Mouse (Mus musculus): Measurements from ENCODE around the gene Nkd1. TPM values are rescaled to one million over a fixed set of nuclear protein-coding genes. Genes with fewer than 3 reads are reported as not detected.

The Nkd1 gene
- polyA plus RNA-seq, 1 experiment = 2.1 TPM

DNA sequence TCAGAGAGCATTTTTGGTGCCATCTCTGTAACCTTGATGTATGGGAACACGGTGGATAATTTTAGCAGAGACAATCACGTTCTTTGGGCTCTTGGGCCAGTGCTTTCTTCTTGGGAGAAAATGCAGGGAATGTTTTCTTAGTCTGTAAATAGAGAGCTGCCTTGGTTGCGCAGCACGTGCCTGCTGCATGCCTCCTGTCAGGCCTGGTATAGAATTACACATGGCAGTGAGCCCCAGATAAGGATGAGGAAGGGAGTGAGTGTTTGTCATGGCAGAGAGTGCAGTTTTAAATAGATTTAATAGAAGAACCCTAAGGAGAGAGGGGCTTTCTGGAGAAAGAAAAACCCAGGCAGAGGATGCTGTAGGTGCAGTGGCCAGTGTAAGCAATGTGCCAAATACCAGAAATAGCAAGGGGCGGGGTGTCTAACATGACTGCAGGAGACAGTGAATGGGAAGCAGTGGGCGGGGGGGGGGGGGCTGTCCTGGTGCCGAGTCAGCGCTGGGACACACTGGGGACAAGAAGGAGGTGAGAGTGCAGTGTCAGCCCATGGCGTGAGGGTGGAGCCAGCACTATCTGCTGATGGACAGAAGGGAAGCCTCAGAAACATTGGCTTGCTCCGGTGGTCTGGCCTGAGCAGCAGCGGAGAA lies 43.2 kb downstream of the Nkd1 start:
- H3K27ac ChIP-seq (ENCODE audit: insufficient read depth, low read length) = no peak overlapping the region
- H3K4me3 ChIP-seq (ENCODE audit: low read depth, low read length) = no peak overlapping the region
- H3K27me3 ChIP-seq (ENCODE audit: control insufficient read depth, insufficient read depth, low read length, poor library complexity, severe bottlenecking) = no peaks in the 10 kb centered on the region
- no peaks in the 10 kb centered on the region for H3K9me3 ChIP-seq (replicated peaks; ENCODE audit: control insufficient read depth, insufficient read depth, low read length, poor library complexity, severe bottlenecking)
- no peak for TF ChIP-seq EP300 (IDR thresholded peaks at IDR 0.05; ENCODE audit: insufficient read depth, low read depth, low read length)
- TF ChIP-seq POLR2A (IDR thresholded peaks at IDR 0.05; ENCODE audit: insufficient read depth, low read length) = no peak
- no peak for TF ChIP-seq CTCF (IDR thresholded peaks at IDR 0.05; ENCODE audit: low read depth, low read length)
- H3K4me1 ChIP-seq (ENCODE audit: control insufficient read depth, insufficient read depth, low read length) = no peaks in the 10 kb centered on the region
- no peaks in the 10 kb centered on the region for H3K36me3 ChIP-seq (ENCODE audit: control insufficient read depth, insufficient read depth, low read length, poor library complexity, severe bottlenecking)
- no peak overlapping the region for H3K9ac ChIP-seq (ENCODE audit: low read depth, poor library complexity, severe bottlenecking)

DNA sequence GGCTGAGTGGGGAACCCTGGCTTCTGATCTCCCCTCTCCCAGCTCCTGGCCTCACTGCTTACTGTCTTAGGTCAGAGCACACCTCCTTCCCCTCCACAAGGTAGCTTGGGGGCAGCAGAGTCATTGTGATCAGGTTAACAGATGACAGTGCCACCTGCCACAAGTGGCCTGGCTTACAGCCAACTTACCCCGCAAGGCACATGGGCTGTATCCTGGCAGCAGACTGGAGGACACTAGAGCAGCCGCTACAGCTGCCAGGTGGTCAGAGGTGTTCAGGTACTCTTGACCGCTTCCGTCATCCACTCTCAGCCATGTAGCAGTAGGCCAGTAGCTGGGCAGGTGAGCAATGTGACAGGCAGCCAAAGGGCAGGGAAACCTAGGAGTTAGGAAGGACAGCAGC lies 45.0 kb downstream of the Nkd1 start:
- Histone ChIP-seq H3K27me3 (ENCODE audit: control insufficient read depth, insufficient read depth, low read length, poor library complexity, severe bottlenecking) (no peaks in the 10 kb centered on the region), H3K4me3 (ENCODE audit: low read depth, low read length) (no peak overlapping the region), H3K4me1 (ENCODE audit: control insufficient read depth, insufficient read depth, low read length) (no peaks in the 10 kb centered on the region), H3K27ac (ENCODE audit: insufficient read depth, low read length) (no peak overlapping the region), H3K36me3 (ENCODE audit: control insufficient read depth, insufficient read depth, low read length, poor library complexity, severe bottlenecking) (no peaks in the 10 kb centered on the region), H3K9me3 (replicated peaks; ENCODE audit: control insufficient read depth, insufficient read depth, low read length, poor library complexity, severe bottlenecking) (no peaks in the 10 kb centered on the region), H3K9ac (ENCODE audit: low read depth, poor library complexity, severe bottlenecking) (no peak overlapping the region)
- TF ChIP-seq POLR2A (IDR thresholded peaks at IDR 0.05; ENCODE audit: insufficient read depth, low read length) (no peak), CTCF (IDR thresholded peaks at IDR 0.05; ENCODE audit: low read depth, low read length) (no peak), EP300 (IDR thresholded peaks at IDR 0.05; ENCODE audit: insufficient read depth, low read depth, low read length) (no peak)

DNA sequence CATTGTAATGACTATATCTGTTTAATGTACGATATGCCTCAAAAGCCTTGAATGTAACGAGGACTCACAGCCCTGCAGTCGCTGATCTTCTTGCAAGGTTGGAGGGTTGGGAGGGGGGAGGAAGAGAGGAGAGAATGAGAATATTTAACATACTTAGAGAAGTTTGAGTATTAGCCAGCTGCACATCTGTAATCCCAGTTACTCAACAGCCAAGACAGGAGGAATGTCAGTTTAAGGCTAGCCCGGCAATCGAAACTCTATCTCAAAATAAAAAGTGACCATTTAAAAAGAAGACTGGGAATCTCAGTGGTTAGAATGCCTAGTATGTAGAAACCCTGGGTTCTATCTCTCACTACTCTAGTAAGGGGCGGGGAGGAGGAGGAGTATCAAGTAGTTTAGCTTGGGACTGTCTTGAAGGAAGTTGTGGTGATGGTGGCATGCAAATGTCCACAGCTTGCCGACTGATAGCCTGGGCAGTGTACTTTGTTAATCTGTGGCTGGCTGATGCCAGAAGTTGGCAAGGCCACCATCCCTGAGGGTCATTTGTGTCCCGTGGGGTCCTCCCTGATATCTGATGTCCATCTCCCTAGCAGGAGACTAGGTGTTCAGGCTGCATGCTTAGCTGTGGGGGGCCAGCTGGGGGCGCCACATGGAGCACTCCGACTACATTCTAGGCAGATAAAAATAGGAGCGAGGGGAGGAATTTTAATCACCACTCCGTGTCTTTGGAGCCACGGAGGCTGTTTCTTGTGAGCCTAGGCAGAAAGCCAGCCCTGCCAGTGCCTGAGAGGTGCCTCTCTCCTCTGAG lies 46.4 kb downstream of the Nkd1 start:
- Histone ChIP-seq H3K4me1 (ENCODE audit: control insufficient read depth, insufficient read depth, low read length) (no peaks in the 10 kb centered on the region), H3K36me3 (ENCODE audit: control insufficient read depth, insufficient read depth, low read length, poor library complexity, severe bottlenecking) (no peaks in the 10 kb centered on the region), H3K9me3 (replicated peaks; ENCODE audit: control insufficient read depth, insufficient read depth, low read length, poor library complexity, severe bottlenecking) (no peaks in the 10 kb centered on the region), H3K27me3 (ENCODE audit: control insufficient read depth, insufficient read depth, low read length, poor library complexity, severe bottlenecking) (no peaks in the 10 kb centered on the region), H3K9ac (ENCODE audit: low read depth, poor library complexity, severe bottlenecking) (no peak overlapping the region), H3K27ac (ENCODE audit: insufficient read depth, low read length) (no peak overlapping the region), H3K4me3 (ENCODE audit: low read depth, low read length) (no peak overlapping the region)
- TF ChIP-seq CTCF (IDR thresholded peaks at IDR 0.05; ENCODE audit: low read depth, low read length) (no peak), POLR2A (IDR thresholded peaks at IDR 0.05; ENCODE audit: insufficient read depth, low read length) (no peak), EP300 (IDR thresholded peaks at IDR 0.05; ENCODE audit: insufficient read depth, low read depth, low read length) (no peak)

DNA sequence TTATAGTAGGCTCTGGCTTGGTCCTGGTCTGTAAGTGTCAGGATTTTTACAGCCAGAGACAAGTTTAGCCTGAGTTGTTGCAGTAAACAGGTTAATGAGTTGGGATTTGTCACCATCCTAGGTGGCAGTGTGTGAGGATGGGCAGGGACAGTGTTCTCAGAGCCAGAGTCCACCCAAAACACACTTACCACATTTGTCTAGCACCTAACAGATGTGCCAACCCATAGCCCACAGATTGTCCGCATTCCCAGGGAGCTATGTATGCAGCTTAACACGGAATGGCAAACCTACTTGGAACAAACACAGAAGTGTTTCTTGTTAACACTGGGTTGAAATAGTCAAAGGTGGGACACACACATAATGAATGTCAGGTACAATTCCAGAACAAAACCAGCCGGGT lies 47.1 kb downstream of the Nkd1 start:
- H3K9me3 ChIP-seq (replicated peaks; ENCODE audit: control insufficient read depth, insufficient read depth, low read length, poor library complexity, severe bottlenecking) = no peaks in the 10 kb centered on the region
- H3K4me1 ChIP-seq (ENCODE audit: control insufficient read depth, insufficient read depth, low read length) = no peaks in the 10 kb centered on the region
- H3K4me3 ChIP-seq (ENCODE audit: low read depth, low read length) = no peak overlapping the region
- TF ChIP-seq POLR2A (IDR thresholded peaks at IDR 0.05; ENCODE audit: insufficient read depth, low read length) (no peak), EP300 (IDR thresholded peaks at IDR 0.05; ENCODE audit: insufficient read depth, low read depth, low read length) (no peak), CTCF (IDR thresholded peaks at IDR 0.05; ENCODE audit: low read depth, low read length) (no peak)
- no peak overlapping the region for H3K9ac ChIP-seq (ENCODE audit: low read depth, poor library complexity, severe bottlenecking)
- H3K36me3 ChIP-seq (ENCODE audit: control insufficient read depth, insufficient read depth, low read length, poor library complexity, severe bottlenecking) = no peaks in the 10 kb centered on the region
- no peaks in the 10 kb centered on the region for H3K27me3 ChIP-seq (ENCODE audit: control insufficient read depth, insufficient read depth, low read length, poor library complexity, severe bottlenecking)
- no peak overlapping the region for H3K27ac ChIP-seq (ENCODE audit: insufficient read depth, low read length)

GRCm38 (mm10) chr8:88569366-88569765 lies 48.2 kb downstream of the Nkd1 start:
- no peak overlapping the region for H3K9ac ChIP-seq (ENCODE audit: low read depth, poor library complexity, severe bottlenecking)
- TF ChIP-seq POLR2A (IDR thresholded peaks at IDR 0.05; ENCODE audit: insufficient read depth, low read length) = no peak
- no peak for TF ChIP-seq EP300 (IDR thresholded peaks at IDR 0.05; ENCODE audit: insufficient read depth, low read depth, low read length)
- TF ChIP-seq CTCF (IDR thresholded peaks at IDR 0.05; ENCODE audit: low read depth, low read length) = no peak
- H3K36me3 ChIP-seq (ENCODE audit: control insufficient read depth, insufficient read depth, low read length, poor library complexity, severe bottlenecking) = no peaks in the 10 kb centered on the region
- H3K27ac ChIP-seq (ENCODE audit: insufficient read depth, low read length) = no peak overlapping the region
- H3K27me3 ChIP-seq (ENCODE audit: control insufficient read depth, insufficient read depth, low read length, poor library complexity, severe bottlenecking) = no peaks in the 10 kb centered on the region
- no peaks in the 10 kb centered on the region for H3K9me3 ChIP-seq (replicated peaks; ENCODE audit: control insufficient read depth, insufficient read depth, low read length, poor library complexity, severe bottlenecking)
- H3K4me1 ChIP-seq (ENCODE audit: control insufficient read depth, insufficient read depth, low read length) = no peaks in the 10 kb centered on the region
- no peak overlapping the region for H3K4me3 ChIP-seq (ENCODE audit: low read depth, low read length)
